In genomic region chr13:90515773-90516503, GRCm38 (mm10) we compare ENCODE assay signal across 8 mouse cellular contexts.
DNase-seq lines count a peak whose midpoint lies in the region; ATAC-seq lines count a peak whose summit lies in the region.

No protein-coding gene starts in this region.

- H3K36me3 ChIP-seq in heart, embryonic 13.5 days = no peaks in the 10 kb centered on the region
- no peaks in the 10 kb centered on the region for H3K36me3 ChIP-seq in liver, embryonic 13.5 days

- peak overlapping the region; percentile 12; the same call in 1 of the 2 replicates for H3K4me2 ChIP-seq in heart, embryonic 13.5 days
- no peak overlapping the region for H3K4me2 ChIP-seq in liver, embryonic 13.5 days

- peak overlapping the region; percentile 82 for H3K27ac ChIP-seq in heart, embryonic 13.5 days (replicated peaks)
- H3K27ac ChIP-seq in liver, embryonic 13.5 days = no peak overlapping the region

- H3K4me3 ChIP-seq in heart, embryonic 13.5 days = no peak overlapping the region
- no peak overlapping the region for H3K4me3 ChIP-seq in liver, embryonic 13.5 days (replicated peaks)

- H3K9ac ChIP-seq in heart, embryonic 13.5 days = no peak overlapping the region
- no peak overlapping the region for H3K9ac ChIP-seq in liver, embryonic 13.5 days

- DNase-seq in 3T3-L1 (ENCODE audit: low read depth, low spot score) = peak; percentile 99
- peak; percentile 91 for DNase-seq in adrenal gland, adult 2 months
- DNase-seq in fat pad, adult 2 months (ENCODE audit: extremely low read depth, low read depth, low spot score) = peak; percentile 46
- peak; percentile 89 for DNase-seq in kidney, postnatal 14 days
- DNase-seq in liver, embryonic 13.5 days = peak; percentile 16
- DNase-seq in natural killer cell, adult 2 months (ENCODE audit: low spot score in 2 of 2) = no peak

- 31% methylated on average over 3 of the region's 3 CpGs for WGBS in heart, embryonic 13.5 days
- WGBS in liver, embryonic 13.5 days (ENCODE audit: insufficient replicate concordance) = 39% methylated on average over 3 of the region's 3 CpGs

- H3K27me3 ChIP-seq in heart, embryonic 13.5 days (replicated peaks) = no peaks in the 10 kb centered on the region
- H3K27me3 ChIP-seq in liver, embryonic 13.5 days = no peaks in the 10 kb centered on the region

- peak; percentile 83 for ATAC-seq in heart, embryonic 13.5 days (ENCODE audit: extremely low read depth, insufficient number of reproducible peaks, low FRiP score, low TSS enrichment)
- ATAC-seq in liver, embryonic 13.5 days (ENCODE audit: low read depth) = peak; percentile 88
- peak; percentile 44; the same call in 1 of the 2 replicates for ATAC-seq in neutrophil, adult 5-6 weeks (ENCODE audit: extremely low read depth, insufficient number of reproducible peaks, low FRiP score, poor library complexity, severe bottlenecking)

- no peaks in the 10 kb centered on the region for H3K9me3 ChIP-seq in heart, embryonic 13.5 days
- no peaks in the 10 kb centered on the region for H3K9me3 ChIP-seq in liver, embryonic 13.5 days (replicated peaks)

- peaks cover 16% of the 10 kb centered on the region for H3K4me1 ChIP-seq in heart, embryonic 13.5 days
- H3K4me1 ChIP-seq in liver, embryonic 13.5 days (replicated peaks) = no peaks in the 10 kb centered on the region

Comparison
In these comparisons a context has a peak if more than half of its experiments do, and no peak if none do; other contexts are left out.
1. DNase-seq: peak in 3T3-L1 (single experiment), adrenal gland, adult 2 months (single experiment), fat pad, adult 2 months (single experiment), kidney, postnatal 14 days (single experiment) and liver, embryonic 13.5 days (single experiment); none in natural killer cell, adult 2 months (0 of 2).
2. Peak in every context shown above with its lines, with median percentiles within 50 percentile points of each other: ATAC-seq.